42 mouse cellular contexts compared by ENCODE assay signal in the genomic region with DNA sequence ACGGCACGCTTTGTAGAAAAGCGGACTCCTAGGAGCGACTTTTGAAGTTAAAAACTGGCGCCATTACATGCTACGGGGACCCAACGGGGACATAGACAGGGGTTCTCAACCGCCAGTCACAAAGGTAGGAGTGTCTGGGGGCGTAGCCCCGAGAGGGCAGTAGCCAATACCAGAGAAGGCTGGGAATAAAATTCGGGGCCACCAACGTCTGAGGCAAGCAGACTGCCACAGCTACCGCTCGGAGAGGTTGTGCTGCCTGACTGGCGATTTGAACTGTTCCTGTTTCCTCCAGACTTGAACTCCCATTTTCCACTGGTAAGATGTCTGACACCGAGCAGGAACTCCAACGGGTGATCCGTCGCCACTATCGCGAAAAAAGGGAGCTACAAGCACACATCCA. TPM values are rescaled to one million over a fixed set of nuclear protein-coding genes. Genes with fewer than 3 reads are reported as not detected.
"Had no signal": no experiment of that assay in that cellular context is flagged by ENCODE, and none has a peak within 500 bp of the region (broad histone marks: within the 10 kb centered on the region; RNA-seq: fewer than 3 reads in every experiment).

A gene (plus strand): TSS at position 321 of the 400 bp plus-strand sequence.

- ATAC-seq: hindbrain, postnatal 0 days; intestine, embryonic 16.5 days had no signal

- H3K27me3 ChIP-seq: heart, embryonic 15.5 days; limb, embryonic 13.5 days; liver, embryonic 13.5 days had no signal

- H3K27ac ChIP-seq: heart, adult 2 months; heart, embryonic 13.5 days; heart, embryonic 15.5 days; hindbrain, embryonic 13.5 days; hindbrain, embryonic 15.5 days; hindbrain, postnatal 0 days; kidney, embryonic 15.5 days; kidney, postnatal 0 days; limb, embryonic 13.5 days; limb, embryonic 15.5 days; liver, embryonic 13.5 days had no signal

- H3K4me1 ChIP-seq: heart, embryonic 13.5 days; heart, embryonic 15.5 days; hindbrain, embryonic 13.5 days; hindbrain, embryonic 15.5 days; kidney, embryonic 15.5 days; limb, embryonic 13.5 days; limb, embryonic 15.5 days; liver, embryonic 13.5 days had no signal

- DNase-seq: gastrocnemius, postnatal 14 days; gastrocnemius, postnatal 36 days; heart, adult 11 months; heart, adult 2 months; heart, postnatal 14 days; heart, postnatal 36 days; kidney, adult 11 months; kidney, adult 2 months; kidney, adult 9 months; kidney, postnatal 14 days; kidney, postnatal 36 days; layer of hippocampus, adult 9-11 months; layer of hippocampus, postnatal 36 days; left cerebral cortex, postnatal 4 days; liver, embryonic 13.5 days had no signal

- H3K36me3 ChIP-seq: heart, embryonic 13.5 days; heart, embryonic 15.5 days; hindbrain, embryonic 13.5 days; hindbrain, embryonic 15.5 days; kidney, embryonic 15.5 days; limb, embryonic 13.5 days; limb, embryonic 15.5 days; liver, embryonic 13.5 days had no signal

- H3K4me3 ChIP-seq: heart, adult 2 months; heart, embryonic 13.5 days; heart, embryonic 15.5 days; hindbrain, embryonic 13.5 days; hindbrain, embryonic 15.5 days; kidney, embryonic 15.5 days; limb, embryonic 13.5 days; limb, embryonic 15.5 days; liver, embryonic 13.5 days had no signal

RNA-seq across cellular contexts. Expression of the gene that starts here (rescaled TPM):
- total RNA-seq: gastrocnemius, adult 8-10 months; gastrocnemius, postnatal 14 days; gastrocnemius, postnatal 36 days; heart, adult 2 months; heart, postnatal 14 days; heart, postnatal 36 days; hematopoietic stem cell, adult 5-6 weeks; hindbrain, postnatal 0 days; layer of hippocampus, adult 18-20 months; layer of hippocampus, adult 8-10 months; layer of hippocampus, postnatal 14 days; layer of hippocampus, postnatal 36 days; left cerebral cortex, adult 18-20 months; left cerebral cortex, adult 8-10 months; left cerebral cortex, postnatal 10 days; left cerebral cortex, postnatal 25 days; left cerebral cortex, postnatal 4 days; liver, adult 2 months had no signal
- polyA plus RNA-seq: gonadal fat pad, adult 2 months; heart, adult 2 months; heart, embryonic 11.5 days; heart, embryonic 13.5 days; heart, embryonic 15.5 days; heart, postnatal 0 days; hindbrain, embryonic 11.5 days; hindbrain, embryonic 13.5 days; hindbrain, embryonic 15.5 days; hindbrain, postnatal 0 days; intestine, embryonic 14.5 days; intestine, embryonic 16.5 days; kidney, adult 2 months; kidney, embryonic 15.5 days; kidney, postnatal 0 days; large intestine, adult 2 months; limb, embryonic 11.5 days; limb, embryonic 13.5 days; limb, embryonic 15.5 days; liver, adult 2 months; liver, embryonic 13.5 days had no signal
